Mouse (Mus musculus) urinary bladder, postnatal 36 days (tissue): ENCODE measurements at regions not wholly inside any gene's neighbourhood (a gene's known extent, or its start where the extent isn't known, plus 50 kb on each side); places are given as distances from the start of the nearest gene placed in this dataset.

Experiments
- DNase-seq, 2 experiments: peaks; one replicate each; pipeline ENCODE4 v3.0.0; 2022; ENCODE audit warnings: low spot score in 2 of 2, mixed read lengths in 1 of 2

DNA sequence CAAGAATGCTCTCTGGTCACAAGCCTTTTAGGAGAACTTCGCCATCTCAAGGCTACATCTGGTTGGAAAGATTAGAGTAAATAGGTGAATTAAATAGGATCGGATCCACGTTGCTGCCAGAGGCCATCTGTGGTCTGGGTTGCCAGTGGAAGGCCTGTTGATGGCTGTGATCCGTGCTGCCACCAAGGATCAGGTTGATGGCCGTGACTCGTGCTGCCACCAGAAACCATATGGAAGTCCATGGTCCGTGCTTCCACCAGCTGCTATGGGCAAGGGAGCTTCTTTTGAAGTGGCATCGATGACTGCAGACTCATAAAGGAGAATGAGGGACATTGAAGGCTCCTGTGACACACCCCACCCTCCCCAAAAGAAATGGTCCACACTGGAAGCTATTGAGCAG, 79.6 kb downstream of the Atp1a1 start:
- DNase-seq: no peak

DNA sequence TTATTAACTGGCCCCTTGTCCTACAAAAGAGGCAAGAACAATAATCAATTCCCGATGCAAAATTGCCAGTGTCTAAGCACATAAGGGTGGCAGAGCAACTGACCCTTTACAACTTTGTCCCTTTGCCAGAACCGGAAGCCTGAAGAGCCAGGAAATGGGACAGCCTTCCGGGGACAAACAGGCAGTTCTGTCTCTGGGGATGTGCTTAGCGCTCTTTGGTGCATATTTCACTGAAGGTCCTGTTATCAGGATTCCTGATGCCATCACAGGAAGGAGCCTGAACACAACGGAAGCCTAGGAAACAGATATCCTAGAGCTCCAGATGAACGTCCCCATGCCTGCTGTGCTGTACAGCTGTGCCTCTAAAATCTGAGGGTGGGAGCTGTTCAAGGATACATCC, 80.0 kb downstream of the Atp1a1 start:
- no peak for DNase-seq

DNA sequence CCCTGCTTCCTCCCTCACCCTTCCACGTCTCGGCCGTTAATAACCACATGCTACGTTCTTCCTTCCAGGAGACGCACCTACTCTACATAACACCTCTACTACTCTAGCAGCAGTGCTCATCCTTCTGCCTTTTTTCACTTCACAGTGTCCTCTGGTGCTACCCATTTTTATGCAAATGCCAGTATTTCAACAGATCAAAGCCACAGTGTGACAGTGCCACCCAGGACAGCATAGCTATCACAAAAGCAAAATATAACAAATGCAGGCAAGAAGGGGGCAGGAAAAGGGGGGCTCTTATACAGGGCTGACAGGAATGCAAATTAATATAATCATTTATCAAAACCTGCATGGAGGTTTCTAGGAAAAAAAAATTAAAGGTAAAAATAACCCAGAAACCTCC, 81.2 kb downstream of the Atp1a1 start:
- DNase-seq: no peak

DNA sequence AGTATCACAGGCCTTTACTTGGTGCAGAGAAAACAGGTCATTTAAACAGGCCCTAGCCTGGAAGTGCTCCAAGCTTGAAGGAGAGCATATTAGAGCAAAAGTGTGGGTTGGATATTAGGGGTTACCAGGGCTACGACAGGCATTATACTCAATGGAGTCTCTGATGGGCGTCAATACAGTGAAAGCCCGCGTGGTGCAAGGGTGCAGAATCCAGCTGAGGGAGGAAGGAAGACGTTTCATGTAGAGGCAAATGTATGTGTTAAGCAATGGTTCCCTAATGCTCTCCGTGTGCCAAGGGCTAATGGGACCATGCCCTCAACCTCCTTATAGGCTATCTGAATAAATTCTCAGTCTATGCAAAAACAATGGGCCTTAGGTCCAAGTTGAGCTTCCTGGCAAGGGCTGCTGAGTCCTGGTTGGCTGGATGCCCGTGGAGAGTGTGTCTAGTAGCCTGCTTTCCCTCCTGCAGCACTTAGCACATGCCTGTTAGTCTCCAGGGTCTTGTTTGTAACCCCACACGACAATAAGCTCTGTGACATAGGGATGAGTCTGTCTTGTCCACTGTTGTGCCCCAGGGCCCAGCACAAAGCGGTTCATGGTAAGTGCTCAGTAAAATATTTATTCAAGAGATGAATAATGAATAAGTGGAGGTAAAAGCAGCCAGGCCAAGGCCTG, 82.1 kb downstream of the Atp1a1 start:
- DNase-seq: peak in 1 of 2 experiments; percentile 28

DNA sequence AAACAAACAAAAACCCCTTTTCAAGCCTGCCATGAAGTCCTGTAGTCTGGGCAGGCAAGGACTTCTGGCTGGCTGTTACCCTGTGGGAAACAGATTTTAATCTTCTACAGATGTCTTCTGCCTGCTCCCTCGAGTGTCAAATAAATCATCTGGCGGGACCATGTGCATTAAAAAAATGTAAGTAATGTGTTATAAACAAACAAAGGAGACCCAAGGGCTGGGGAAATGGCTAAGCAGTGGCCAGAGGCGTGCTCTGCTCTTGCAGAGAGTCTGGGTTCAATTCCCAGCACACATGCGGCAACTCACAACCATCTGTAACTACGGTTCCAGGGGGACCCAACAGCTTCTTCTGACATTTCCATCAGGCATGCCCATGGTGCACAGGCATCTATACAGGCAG, 83.3 kb downstream of the Atp1a1 start:
- DNase-seq: no peak

DNA sequence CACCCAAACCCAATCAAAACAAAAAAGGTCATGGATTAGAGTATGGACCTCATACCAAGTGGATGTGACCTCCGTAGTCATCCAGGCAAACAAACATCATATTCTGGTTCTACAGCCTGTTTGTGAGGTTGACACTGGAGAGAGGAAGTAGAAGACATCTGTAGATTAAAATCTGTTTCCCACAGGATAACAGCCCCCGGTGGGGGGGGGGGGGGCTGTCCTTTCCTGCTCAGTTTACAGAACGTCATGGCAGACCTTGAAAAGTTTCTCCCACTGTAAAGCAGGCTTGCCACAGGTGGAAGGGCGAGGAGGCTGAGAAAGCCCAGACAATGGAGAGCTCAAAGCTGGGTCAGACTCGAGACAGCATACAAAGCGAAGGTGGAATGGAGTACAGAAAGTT, 84.4 kb downstream of the Atp1a1 start:
- DNase-seq: no peak

DNA sequence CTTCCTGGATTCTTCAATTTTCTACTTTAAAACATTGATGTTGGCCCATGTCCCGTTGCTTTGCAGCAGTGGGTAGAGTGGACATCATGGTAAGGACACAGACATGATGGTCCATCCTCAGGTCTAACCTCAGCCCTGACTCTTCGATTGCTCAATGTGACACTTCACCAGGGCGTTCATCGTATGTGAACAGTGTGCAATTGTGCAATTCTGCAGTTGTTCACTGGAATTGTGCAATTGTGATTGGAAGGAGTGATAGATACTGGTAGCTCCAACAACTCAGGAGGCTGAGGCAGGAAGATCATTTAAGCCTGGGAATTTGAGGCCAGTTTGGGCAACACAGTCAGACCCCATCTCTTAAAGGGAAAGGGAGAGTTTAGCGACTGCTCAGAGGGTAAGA, 84.9 kb downstream of the Atp1a1 start:
- DNase-seq: no peak

DNA sequence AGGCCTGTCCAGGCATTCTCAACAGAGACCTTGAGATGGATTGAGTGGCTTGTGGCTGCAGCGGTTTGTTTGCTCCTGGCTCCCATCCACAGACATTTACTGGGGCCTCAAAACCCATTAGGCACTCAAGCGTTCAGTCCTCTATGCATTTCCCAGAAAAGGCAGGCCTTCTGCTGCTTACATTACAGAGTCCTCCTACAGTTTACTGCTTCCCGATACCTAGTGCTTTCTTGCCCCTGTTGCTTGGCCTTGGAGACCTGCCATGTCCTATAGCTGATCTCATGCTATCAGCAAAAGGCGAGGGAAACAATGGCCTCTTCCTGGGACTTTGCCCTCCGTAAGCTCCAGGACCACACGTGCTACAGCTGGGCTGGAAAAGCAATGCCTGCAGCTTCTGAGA, 85.7 kb downstream of the Atp1a1 start:
- no peak for DNase-seq

DNA sequence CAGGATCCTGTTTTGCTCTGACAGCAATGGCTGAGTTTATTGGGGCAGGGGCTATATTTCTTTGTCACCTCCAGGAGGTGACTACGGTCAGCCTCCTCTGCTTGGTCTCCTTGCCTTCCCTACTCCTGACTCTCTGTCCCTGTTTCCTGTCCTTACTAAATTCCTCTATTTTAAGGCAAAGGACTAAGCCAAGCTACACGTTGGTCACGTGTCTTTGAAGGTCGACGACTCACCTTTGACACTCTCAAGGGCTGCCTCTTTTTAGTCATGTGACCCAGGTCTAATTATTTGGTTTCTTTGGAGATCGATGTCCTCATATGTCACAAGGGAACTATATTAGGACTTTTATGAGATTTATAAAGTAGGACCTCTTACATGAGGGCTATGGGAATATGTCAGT, 86.9 kb downstream of the Atp1a1 start:
- DNase-seq: no peak

DNA sequence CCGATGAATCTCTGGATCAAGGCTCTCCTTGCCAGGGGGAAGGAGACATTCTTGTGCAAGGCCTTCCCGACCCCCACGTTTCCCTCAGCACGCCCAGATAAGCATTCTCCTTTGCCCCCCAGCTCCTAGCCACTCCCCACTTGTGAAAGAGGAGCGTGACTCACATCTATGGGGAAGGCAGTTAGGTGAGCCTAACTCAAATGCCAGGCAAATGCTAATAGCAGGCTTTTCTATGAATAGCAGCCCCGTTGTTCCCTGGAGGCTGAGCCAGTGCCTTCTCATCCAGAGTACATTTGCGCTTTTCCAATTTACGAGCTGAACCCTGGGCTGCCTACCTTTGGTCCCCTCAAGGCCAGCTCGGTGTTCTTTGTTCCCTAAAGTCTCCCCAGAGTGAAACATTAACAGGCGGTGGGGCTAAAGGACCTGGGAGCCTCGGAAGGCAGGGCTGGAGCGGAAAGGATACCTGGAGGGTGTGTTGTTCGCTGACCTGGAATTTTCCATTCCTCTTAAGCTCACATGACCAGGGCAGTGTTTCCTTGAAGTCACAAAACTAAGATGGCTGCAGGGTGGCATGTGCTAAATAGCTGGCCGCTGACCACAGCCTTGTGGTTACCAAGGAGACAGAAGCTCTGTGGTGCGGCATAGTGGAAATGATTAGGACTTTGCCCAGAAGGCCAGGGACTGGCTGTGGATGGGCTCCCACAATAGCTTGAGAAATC, 87.5 kb downstream of the Atp1a1 start:
- DNase-seq: peak in 1 of 2 experiments; percentile 34

DNA sequence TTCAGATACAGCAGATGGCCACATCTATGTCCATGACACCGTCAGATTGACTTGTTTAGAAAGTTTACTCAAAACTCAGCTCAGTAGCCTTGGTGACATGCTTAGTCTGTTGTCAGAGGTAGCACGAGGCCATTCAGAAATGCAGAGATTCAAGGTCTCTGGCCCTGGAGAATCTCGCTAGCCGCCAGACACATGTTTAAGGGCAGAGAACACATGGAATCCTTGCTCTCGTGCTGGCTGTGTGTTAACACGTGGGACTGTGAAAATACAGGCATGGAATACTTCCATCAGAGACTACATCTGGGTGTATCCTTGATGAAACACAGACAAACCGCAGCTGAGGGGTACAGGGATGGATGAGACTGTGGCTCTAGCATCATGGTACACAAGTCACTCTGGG, 88.9 kb downstream of the Atp1a1 start:
- no peak for DNase-seq

DNA sequence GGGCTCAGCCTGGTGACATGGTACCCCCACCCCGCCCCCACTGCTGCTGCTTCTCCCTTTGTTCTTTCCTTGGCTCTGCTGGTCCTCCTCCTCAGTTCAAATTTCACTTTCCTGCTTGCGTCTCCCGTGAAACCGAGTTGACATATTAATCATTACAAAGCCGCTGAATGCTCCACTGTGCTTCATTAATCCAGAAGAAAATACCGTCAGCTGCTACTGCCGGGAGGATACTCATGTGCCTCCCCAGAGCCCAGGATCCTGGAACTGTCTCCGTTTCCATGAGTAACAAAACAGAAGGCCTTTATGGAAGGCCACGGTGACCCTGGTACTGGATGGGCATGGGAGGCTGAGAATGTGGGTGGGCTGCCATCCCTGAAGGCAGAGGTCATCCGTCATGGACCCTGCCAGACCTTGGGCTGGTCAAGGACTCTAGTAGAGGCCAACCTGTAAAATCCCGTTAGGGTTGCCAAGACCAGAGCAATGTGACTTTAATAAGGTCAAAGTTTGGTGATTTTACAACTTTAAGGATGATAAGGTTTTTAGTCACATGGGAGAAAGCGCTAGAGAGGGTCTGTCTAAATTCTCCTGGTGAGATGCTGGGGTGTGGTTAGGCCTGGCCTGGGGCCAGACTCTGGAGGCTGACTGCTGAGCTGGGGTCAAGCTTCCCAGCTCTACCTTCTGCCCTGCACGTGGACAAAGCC, 90.7 kb downstream of the Atp1a1 start:
- no peak for DNase-seq
